Mouse (Mus musculus): Measurements from ENCODE around the gene Mrpl20. TPM values are rescaled to one million over a fixed set of nuclear protein-coding genes. Genes with fewer than 3 reads are reported as not detected.

The Mrpl20 gene
- total and polyA plus RNA-seq, 3 experiments, result 336 to 346 TPM; not detected in 1

DNA sequence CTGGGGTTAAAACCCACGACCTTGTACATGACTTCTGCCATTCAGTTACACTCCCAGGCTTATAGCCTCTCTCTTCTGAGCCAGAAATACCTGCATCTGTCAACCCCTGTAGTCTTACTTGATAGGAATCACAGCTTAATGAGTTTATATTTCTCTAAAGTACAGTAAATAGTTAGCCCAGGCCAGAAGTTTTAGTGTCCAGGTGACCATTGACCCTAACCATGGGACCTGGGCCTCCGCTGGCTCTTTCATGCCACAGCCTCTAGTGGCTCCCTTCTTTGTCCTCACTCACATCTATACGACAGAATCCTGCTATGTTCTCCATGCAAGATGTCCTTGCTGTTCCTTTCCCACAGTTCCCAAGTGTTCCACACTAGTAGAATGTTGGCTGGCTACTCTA, 5.2 kb downstream of the Mrpl20 start:
- peaks cover 11 to 17% of the 10 kb centered on the region in 2 experiments for H3K4me1 ChIP-seq (ENCODE audit: control insufficient read depth in 1 of 2, insufficient read depth in 2 of 2, low read length in 2 of 2)
- no peaks in the 10 kb centered on the region for H3K27me3 ChIP-seq (ENCODE audit: control insufficient read depth in 1 of 2, insufficient read depth in 2 of 2, low read length in 2 of 2)
- H3K27ac ChIP-seq (ENCODE audit: control insufficient read depth, low read depth, low read length), result no peak overlapping the region
- H3K36me3 ChIP-seq (ENCODE audit: control insufficient read depth in 1 of 2, insufficient read depth in 2 of 2, low read length in 2 of 2), result peaks cover 16 to 28% of the 10 kb centered on the region in 2 experiments
- DNase-seq (ENCODE audit: low read depth, low spot score), result no peak
- no peaks in the 10 kb centered on the region for H3K9me3 ChIP-seq (replicated peaks; ENCODE audit: insufficient read depth, low read length)
- H3K4me3 ChIP-seq (ENCODE audit: control insufficient read depth in 1 of 2, insufficient read depth in 1 of 2, low read depth in 2 of 2, low read length in 2 of 2), result no peak overlapping the region
- peaks cover 35% of the 10 kb centered on the region for H3K79me2 ChIP-seq (ENCODE audit: control insufficient read depth, insufficient read depth, low read length, poor library complexity)
- no peak for TF ChIP-seq MXI1 (IDR thresholded peaks at IDR 0.05; ENCODE audit: low read depth, low read length)
- TF ChIP-seq USF2 (IDR thresholded peaks at IDR 0.05; ENCODE audit: borderline replicate concordance in 1 of 2, insufficient read depth in 1 of 2, low read depth in 1 of 2, low read length in 2 of 2), result no peak
- no peak for TF ChIP-seq POLR2A (IDR thresholded peaks at IDR 0.05; ENCODE audit: control insufficient read depth in 1 of 2, insufficient read depth in 1 of 2, low read depth in 1 of 2, low read length in 2 of 2, poor library complexity in 1 of 2)
- no peak for TF ChIP-seq MYB (IDR thresholded peaks at IDR 0.05; ENCODE audit: low read depth, low read length)
- no peak for TF ChIP-seq ZNF384 (IDR thresholded peaks at IDR 0.05; ENCODE audit: low read depth, low read length)
- TF ChIP-seq UBTF (IDR thresholded peaks at IDR 0.05; ENCODE audit: borderline replicate concordance, insufficient read depth, low read depth, low read length), result no peak
- TF ChIP-seq SMC3 (IDR thresholded peaks at IDR 0.05; ENCODE audit: low read depth, low read length), result no peak
- no peak for TF ChIP-seq E2F4 (IDR thresholded peaks at IDR 0.05; ENCODE audit: borderline replicate concordance, low read depth, low read length)
- TF ChIP-seq CHD2 (IDR thresholded peaks at IDR 0.05; ENCODE audit: low read length), result no peak
- TF ChIP-seq MEF2A (IDR thresholded peaks at IDR 0.05; ENCODE audit: extremely low read depth, insufficient replicate concordance, low read depth, low read length, poor library complexity, severe bottlenecking), result no peak
- TF ChIP-seq CHD1 (IDR thresholded peaks at IDR 0.05; ENCODE audit: low read depth, low read length), result no peak
- no peak overlapping the region for H3K9ac ChIP-seq (ENCODE audit: control insufficient read depth, low read depth, low read length, poor library complexity, severe bottlenecking)

DNA sequence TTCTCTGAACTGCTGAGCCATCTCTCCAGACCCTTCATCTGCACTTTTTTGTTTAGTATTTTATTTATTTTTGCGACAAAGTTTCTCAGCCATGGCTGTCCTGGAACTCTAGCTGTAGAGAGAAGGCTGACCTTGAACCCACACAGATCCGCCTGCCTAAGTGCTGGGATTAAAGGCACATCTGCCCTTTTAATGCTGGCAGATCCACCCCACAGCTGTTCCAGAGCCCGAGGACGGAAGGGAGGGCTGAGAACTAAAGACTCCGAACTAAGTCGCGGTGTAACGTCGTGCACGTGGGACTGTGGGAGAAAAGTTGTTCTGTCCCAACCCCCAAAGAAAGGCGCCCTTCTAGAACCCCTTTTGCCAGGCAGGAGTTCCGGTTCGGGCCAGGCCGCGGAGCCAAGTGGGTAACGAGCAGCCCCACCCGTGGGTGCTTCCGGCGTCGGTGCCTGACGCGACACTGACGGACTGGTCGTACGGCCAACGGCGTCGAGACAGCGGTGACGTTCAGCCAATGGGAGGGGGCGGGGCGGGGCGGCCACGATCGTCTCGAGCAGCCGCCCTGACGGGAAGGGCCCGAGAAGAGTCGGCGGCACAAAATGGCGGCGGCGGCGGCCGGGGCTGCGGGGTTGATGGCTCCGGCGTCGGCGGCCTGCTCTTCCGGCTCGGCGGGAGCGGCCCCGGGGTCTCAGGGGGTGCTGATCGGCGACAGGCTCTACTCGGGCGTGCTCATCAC, 9.4 kb downstream of the Mrpl20 start, which contains the start of gene Ccnl2:
Gene Ccnl2 (plus strand): TSS at position 561 of the 736 bp plus-strand sequence.
- Histone ChIP-seq H3K9me3 (replicated peaks; ENCODE audit: insufficient read depth, low read length) (no peaks in the 10 kb centered on the region), H3K27me3 (ENCODE audit: control insufficient read depth in 1 of 2, insufficient read depth in 2 of 2, low read length in 2 of 2) (no peaks in the 10 kb centered on the region), H3K4me1 (ENCODE audit: control insufficient read depth in 1 of 2, insufficient read depth in 2 of 2, low read length in 2 of 2) (peaks cover 6 to 20% of the 10 kb centered on the region in 2 experiments), H3K4me3 (ENCODE audit: control insufficient read depth in 1 of 2, insufficient read depth in 1 of 2, low read depth in 2 of 2, low read length in 2 of 2) (peak within 1 kb of the TSS; percentile 76 to 92), H3K79me2 (ENCODE audit: control insufficient read depth, insufficient read depth, low read length, poor library complexity) (peaks cover 37% of the 10 kb centered on the region), H3K27ac (ENCODE audit: control insufficient read depth, low read depth, low read length) (peak within 1 kb of the TSS; percentile 95), H3K9ac (ENCODE audit: control insufficient read depth, low read depth, low read length, poor library complexity, severe bottlenecking) (peak within 1 kb of the TSS; percentile 97), H3K36me3 (ENCODE audit: control insufficient read depth in 1 of 2, insufficient read depth in 2 of 2, low read length in 2 of 2) (peaks cover 26 to 29% of the 10 kb centered on the region in 2 experiments)
- peak; percentile 98 for DNase-seq (ENCODE audit: low read depth, low spot score)
- TF ChIP-seq ZKSCAN1 (IDR thresholded peaks at IDR 0.05; ENCODE audit: low read depth, low read length), result no peak
- TF ChIP-seq POLR2A (IDR thresholded peaks at IDR 0.05; ENCODE audit: control insufficient read depth in 1 of 2, insufficient read depth in 1 of 2, low read depth in 1 of 2, low read length in 2 of 2, poor library complexity in 1 of 2), result peak; percentile 64 to 89; a peak in 3 of 4 replicates
- TF ChIP-seq BHLHE40 (IDR thresholded peaks at IDR 0.05; ENCODE audit: borderline replicate concordance, low read depth, low read length), result no peak
- TF ChIP-seq GATA1 (IDR thresholded peaks at IDR 0.05; ENCODE audit: low read depth, low read length), result no peak
- TF ChIP-seq ELF1 (IDR thresholded peaks at IDR 0.05; ENCODE audit: low read depth, low read length), result peak; percentile 89
- TF ChIP-seq SIN3A (IDR thresholded peaks at IDR 0.05; ENCODE audit: low read length), result peak; percentile 86
- TF ChIP-seq NELFE (IDR thresholded peaks at IDR 0.05; ENCODE audit: low read depth, low read length), result peak; percentile 76
- no peak; the same call in none of the 2 replicates for TF ChIP-seq CHD2 (IDR thresholded peaks at IDR 0.05; ENCODE audit: low read length)
- no peak for TF ChIP-seq GABPA (IDR thresholded peaks at IDR 0.05; ENCODE audit: low read depth, low read length)
- no peak; the same call in 1 of the 2 replicates for TF ChIP-seq CHD1 (IDR thresholded peaks at IDR 0.05; ENCODE audit: low read depth, low read length)
- peak; percentile 92 for TF ChIP-seq MYC (IDR thresholded peaks at IDR 0.05; ENCODE audit: low read depth, low read length)
- TF ChIP-seq USF1 (IDR thresholded peaks at IDR 0.05; ENCODE audit: low read depth, low read length), result no peak
- peak; percentile 89 for TF ChIP-seq ZMIZ1 (IDR thresholded peaks at IDR 0.05; ENCODE audit: low read depth, low read length)
- no peak for TF ChIP-seq UBTF (IDR thresholded peaks at IDR 0.05; ENCODE audit: borderline replicate concordance, insufficient read depth, low read depth, low read length)
- no peak for TF ChIP-seq RAD21 (IDR thresholded peaks at IDR 0.05; ENCODE audit: low read depth, low read length)
- no peak for TF ChIP-seq MEF2A (IDR thresholded peaks at IDR 0.05; ENCODE audit: extremely low read depth, insufficient replicate concordance, low read depth, low read length, poor library complexity, severe bottlenecking)
- no peak for TF ChIP-seq EP300 (IDR thresholded peaks at IDR 0.05; ENCODE audit: low read depth in 1 of 2, low read length in 2 of 2)
- no peak for TF ChIP-seq E2F4 (IDR thresholded peaks at IDR 0.05; ENCODE audit: borderline replicate concordance, low read depth, low read length)
- peak; percentile 63 for TF ChIP-seq TCF12 (IDR thresholded peaks at IDR 0.05; ENCODE audit: low read depth, low read length)
- TF ChIP-seq POLR2AphosphoS2 (IDR thresholded peaks at IDR 0.05; ENCODE audit: low read length), result peak; percentile 96
- no peak for TF ChIP-seq TAL1 (IDR thresholded peaks at IDR 0.05; ENCODE audit: low read length)
- no peak for TF ChIP-seq CTCF (IDR thresholded peaks at IDR 0.05 in 2 of 3, conservative IDR thresholded peaks at IDR 0.05 in 1 of 3; ENCODE audit: control insufficient read depth in 1 of 3, insufficient read depth in 1 of 3, low read depth in 2 of 3, low read length in 3 of 3, poor library complexity in 1 of 3, severe bottlenecking in 1 of 3)
- peak; percentile 84 for TF ChIP-seq MAX (IDR thresholded peaks at IDR 0.05; ENCODE audit: low read length)
- TF ChIP-seq MAFK (IDR thresholded peaks at IDR 0.05; ENCODE audit: borderline replicate concordance, low read depth, low read length), result no peak

Data from MEL (cell line).